Mouse (Mus musculus) layer of hippocampus, postnatal 25 days (tissue): ENCODE measurements around the gene Zfp551. TPM values are rescaled to one million over a fixed set of nuclear protein-coding genes. Genes with fewer than 3 reads are reported as not detected.
A peak's percentile ranks its signal among the peaks of the same experiment; 100 is the strongest.

Experiments used
- DNase-seq, 2 experiments: peaks; one replicate each; pipeline ENCODE4 v3.0.0; 2022; ENCODE audit warnings: mixed read lengths in 2 of 2, low spot score in 1 of 2; ENCODE audit errors: extremely low spot score in 1 of 2
- total RNA-seq, 2 experiments: library from RNA; stranded (reverse); gene quantifications; 2 replicates each; pipeline ENCODE4 v1.2.3; 2021

Gene Zfp551
- total RNA-seq = 10 to 100 TPM in 1 of 2 experiments, 1 to 10 TPM in 1; 8.1 to 11.3 TPM

DNA sequence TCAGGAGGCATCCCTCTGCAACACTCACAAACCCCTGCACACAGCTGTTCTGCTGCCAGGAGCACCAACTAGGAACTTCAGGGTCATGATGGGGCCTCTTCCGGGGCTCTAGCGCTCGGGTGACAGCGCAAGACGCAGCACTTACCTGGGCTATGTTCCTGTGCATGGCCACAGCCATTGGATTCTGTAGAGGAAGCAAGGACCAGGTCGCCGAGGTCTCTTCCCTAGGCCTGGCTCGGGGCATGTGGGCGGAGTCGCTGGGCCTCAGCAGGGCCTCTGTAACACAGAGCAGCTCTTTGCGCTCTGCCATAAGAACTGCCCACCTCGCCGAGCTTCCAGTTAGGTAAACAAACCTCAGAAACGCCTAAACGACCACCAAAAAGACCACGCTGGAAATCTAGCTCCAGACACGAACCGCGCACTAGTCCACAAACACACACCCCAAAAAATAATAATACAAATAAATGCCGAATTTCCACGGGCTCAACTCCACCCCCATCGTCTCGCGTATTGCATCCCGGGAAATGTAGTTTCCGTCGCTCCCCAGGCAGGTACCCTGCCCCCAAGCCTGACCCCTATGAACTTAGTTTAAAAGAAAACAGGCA, at the start of gene Zfp551:
TSS of gene Zfp551 (minus strand) at position 507 of the 605 bp plus-strand sequence.
- peak; percentile 48 to 60 for DNase-seq

DNA sequence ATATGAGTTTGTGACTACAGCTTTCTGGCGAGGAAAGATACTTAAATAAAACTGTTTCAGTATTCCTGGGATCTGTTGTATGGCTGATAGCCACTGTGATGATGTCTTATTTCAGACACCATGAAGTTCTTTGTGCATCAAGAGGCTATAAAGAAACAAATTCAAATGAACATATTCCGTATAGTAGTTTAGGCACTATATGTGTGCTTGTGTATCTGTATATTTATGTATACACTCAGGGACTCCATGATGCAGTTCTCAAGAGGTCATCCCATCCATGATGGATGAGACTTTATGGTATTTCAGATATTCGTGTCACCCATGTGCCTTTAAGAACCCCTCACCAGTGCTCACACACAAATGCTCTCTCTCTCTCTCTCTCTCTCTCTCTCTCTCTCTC, 304 bp upstream of the Zfp551 start:
- no peak for DNase-seq

DNA sequence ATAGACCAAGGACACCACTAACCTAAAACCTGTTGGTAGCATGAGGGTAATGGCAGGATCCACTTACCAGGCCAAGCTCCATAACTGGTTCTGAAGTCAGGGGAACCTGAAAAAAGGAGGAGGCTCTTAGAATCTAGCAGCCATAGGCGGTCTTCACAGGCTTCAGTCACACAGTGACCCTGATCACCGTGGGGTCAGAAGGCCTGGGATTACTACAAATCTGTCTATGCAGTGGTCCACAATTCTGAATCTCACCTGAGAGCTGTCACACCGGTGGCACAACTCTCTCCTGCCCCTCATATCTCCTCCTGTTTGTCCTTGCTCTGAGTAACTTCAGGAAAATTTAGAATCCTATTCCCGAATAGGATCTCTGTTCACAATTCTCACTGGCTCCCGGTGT, 810 bp downstream of the Zfp551 start:
- peak in 1 of 2 experiments; percentile 3 for DNase-seq

DNA sequence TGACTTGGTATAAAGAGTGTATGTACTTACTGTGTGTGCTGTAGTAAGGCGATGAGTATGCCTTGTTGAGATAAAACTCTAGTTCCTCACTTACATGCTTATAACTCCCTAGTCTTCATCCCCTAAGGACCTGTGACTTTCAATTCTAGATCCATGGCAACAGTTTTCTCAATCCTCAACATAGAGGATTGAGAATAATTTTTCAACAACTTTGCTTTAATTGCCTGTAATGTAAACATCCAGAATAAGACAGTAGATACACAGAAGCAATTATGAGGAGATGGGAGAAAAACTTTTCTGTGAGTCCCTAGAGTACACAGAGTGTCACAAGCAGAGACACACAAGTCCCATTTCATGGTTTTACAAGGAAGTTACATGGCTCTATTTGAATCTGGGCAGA, 53.4 kb downstream of the Zfp551 start, which contains the start of gene Vmn1r84:
TSS of gene Vmn1r84 (minus strand) at position 101 of the 400 bp plus-strand sequence.
- no peak for DNase-seq

Other genes with a start within 250 kb of the Zfp551 start
- gene Vmn1r80, start 233.5 kb downstream of the Zfp551 start, total RNA-seq = not detected
- not detected for gene Vmn1r81, start 154.5 kb downstream of the Zfp551 start, total RNA-seq
- gene Vmn1r82, start 122.3 kb downstream of the Zfp551 start, total RNA-seq = not detected
- not detected for gene Vmn1r83, start 93.3 kb downstream of the Zfp551 start, total RNA-seq
- gene Vmn1r84, start 53.5 kb downstream of the Zfp551 start, total RNA-seq = not detected
- gene Zfp606, start 55.5 kb upstream of the Zfp551 start, total RNA-seq = 10 to 100 TPM; 11.3 to 12.1 TPM
- not detected for gene 2900092C05Rik, start 89.8 kb upstream of the Zfp551 start, total RNA-seq
- under 1 TPM; 0.02 to 0.05 TPM for gene Vmn2r53, start 186.0 kb upstream of the Zfp551 start, total RNA-seq
- gene Vmn2r54, start 217.6 kb upstream of the Zfp551 start, total RNA-seq = not detected